Mouse (Mus musculus): ENCODE data around the gene 1600012H06Rik.
"Not testable (repeated sequence)": the region's sequence is repeated elsewhere in the genome, so short reads cannot be mapped to it uniquely, and the experiment has no call there.

1600012H06Rik gene

DNA sequence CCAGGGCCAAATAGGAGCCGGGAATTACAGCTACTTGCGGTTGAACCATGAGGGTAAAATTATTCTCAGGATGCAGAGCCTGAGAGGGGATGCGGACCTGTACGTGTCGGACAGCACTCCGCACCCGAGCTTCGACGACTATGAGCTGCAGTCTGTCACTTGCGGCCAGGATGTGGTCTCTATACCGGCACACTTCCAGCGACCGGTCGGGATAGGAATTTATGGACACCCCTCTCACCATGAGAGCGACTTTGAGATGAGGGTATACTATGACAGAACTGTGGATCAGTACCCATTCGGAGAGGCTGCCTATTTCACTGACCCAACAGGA lies 710 bp downstream of the 1600012H06Rik start:
- no peak for DNase-seq (ENCODE audit: low read depth, low spot score)

DNA sequence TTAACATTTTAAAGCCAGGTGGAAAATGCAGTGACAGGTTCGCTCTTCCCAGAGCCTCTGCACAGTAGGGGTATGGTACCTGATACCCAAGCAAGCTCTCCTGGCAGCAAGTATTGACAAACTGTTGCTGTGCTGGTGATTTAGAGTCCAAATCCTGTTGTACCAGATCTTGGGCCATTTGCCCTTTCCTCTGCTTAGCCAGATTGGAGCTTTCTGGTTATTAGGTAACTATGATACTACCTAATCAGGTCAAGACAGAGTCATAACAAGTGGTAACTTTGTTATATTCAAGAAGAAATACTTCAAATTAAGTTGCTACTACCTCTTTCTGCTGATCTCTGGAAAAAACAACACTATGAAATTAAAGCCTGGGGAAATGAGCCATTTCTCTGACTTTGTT lies 1.6 kb downstream of the 1600012H06Rik start:
- DNase-seq (ENCODE audit: low read depth, low spot score), result no peak

DNA sequence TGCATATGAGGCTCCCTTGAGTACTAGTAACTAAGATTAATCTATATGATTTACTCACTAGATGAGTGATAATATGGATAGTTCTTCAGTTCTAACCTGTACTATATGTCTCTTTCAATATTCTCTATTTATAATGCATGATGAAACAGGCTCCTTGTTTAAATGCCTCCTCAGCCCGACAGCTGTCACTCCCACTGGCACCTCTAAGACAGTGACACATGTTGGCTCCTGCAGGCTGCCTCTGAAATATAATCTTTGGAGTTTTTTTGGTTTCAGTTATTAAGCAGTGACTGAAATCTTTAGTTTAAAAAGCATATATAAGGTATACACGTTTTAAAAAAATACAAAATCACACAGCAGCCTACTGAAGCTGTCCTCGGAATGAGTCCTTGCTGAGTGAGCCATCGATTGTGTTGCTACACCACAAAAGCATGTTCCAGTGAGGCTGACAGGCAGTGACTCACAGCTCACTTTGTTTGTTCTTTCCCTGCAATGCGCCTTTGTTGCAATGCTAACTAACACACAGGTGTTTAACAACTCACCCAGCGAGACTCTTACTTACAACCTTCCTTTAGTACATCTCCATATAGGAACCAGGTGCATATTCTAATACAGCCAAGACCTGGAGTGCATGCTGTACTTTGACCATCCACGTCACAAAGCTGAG lies 6.3 kb downstream of the 1600012H06Rik start:
- no peak for DNase-seq (ENCODE audit: low read depth, low spot score)

DNA sequence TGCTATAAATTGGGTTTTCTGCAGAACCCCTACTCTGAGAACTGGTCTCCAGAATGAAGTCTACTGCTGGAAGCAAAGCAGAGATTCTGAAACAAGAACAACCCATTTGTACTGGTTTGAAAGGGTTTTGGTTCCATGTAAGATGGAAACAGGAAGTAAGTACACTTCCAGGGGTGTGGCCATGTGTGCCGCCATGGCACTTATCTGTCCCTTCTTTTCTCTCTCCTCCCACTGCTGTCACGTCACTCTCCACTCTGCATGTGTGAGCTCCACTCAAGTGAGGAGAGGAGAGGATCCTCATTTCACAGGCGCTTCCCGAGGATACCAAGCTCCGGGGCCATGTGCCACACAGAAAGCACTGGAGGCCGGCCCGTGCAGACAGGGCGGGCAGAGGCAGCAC lies 10.5 kb downstream of the 1600012H06Rik start:
- DNase-seq (ENCODE audit: low read depth, low spot score), result no peak

DNA sequence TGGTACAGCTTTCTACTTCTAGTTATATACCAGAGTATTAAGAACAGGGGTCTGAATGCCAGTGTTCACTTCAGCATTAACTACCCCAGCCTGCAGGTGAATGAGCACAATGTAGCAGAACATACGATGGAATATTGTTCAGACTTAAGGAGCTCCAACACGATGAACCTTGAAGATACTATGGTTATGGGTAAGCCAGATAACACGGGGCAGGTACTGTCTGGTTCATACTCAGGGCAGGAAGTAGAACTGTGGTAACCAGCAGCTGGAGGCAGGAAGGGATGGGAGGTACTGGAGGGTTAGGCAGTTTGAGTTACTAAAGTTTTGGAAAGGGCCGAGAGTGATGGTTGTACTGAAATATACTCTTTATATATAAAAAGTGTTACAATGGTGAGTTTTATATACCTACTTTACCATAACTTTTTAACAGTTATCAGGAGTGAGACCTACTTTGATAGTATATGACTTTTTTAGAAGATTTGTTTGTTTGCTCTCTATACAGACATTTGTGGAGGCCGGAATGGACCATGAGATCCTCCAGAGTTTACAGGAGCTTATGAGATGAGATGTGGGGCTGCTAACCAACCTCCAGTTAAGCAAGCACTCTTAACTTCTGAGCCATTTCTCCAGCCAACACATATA lies 15.8 kb downstream of the 1600012H06Rik start:
- no peak for DNase-seq (ENCODE audit: low read depth, low spot score)

DNA sequence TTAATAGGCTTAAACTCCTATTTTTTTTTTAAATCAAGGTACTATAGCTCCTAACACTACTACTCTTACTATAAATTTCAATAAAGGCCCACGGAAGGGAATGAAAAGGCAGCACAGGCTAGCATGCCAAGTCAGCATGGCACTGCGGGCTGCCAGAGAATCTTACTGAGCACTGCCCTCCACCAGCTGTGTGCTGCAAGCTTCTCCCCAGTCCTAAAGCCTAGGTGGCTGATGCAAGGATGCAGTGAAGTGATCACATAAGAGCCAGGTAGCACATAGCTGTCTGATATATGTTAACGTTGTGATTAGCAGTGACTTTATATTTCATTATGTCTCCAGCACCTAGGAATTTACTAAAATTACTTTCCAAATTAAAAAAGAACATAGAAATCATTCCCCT lies 17.0 kb downstream of the 1600012H06Rik start:
- DNase-seq (ENCODE audit: low read depth, low spot score), result no peak

DNA sequence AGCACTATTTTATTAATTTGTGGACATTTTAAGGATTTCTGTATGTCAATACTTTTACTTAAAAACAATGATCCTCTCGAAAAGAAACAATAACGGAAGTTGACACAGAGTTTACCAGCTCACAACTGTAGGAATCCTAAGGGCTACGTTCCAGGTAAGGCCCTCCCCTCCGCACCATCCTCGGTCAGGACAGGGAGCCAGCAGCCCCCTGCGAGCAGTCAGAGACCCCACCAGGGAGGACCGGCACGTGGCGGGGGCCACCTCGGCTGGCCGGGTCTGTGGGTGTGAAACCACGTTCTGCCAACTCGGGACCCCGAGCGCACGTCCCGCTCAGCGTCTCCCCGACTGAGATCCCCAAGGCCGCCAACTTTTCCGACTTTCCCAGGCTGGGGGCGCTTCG lies 17.5 kb downstream of the 1600012H06Rik start:
- peak; percentile 31 for DNase-seq (ENCODE audit: low read depth, low spot score)

DNA sequence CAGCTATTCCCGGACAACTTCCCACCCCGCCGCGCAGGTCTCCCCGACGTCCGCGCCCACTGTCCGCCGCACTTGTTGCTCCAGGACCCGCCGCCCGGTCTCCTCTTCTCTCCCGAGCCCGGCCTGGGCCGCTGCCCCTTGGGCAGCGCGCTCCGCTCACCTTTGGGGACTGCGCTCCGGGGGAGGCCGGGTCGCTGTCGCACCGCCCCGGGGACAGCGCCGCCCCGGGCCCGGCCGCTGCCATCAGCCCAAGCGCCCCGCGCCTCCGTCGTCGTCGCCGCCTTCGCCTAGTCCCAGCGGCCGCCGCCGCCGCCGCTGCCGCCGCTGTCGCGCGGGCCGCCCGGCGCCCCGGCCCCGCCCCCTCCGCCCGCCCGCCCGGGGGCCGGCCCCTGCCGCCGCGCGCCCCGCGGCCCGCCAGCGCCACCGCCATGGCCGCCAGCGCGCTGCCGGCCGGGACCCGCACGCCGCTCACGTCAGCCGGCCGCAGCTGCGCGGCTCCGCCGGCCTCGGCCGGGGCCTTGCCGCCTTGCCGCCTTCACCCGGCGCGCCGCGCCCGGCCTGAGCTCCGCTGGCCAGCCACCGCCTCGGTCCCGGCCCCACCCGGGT lies 18.1 kb downstream of the 1600012H06Rik start, which contains the start of gene Phf10:
Phf10 (minus strand) TSS at position 323 of the 606 bp plus-strand sequence.
- DNase-seq (ENCODE audit: low read depth, low spot score), result peak; percentile 58

DNA sequence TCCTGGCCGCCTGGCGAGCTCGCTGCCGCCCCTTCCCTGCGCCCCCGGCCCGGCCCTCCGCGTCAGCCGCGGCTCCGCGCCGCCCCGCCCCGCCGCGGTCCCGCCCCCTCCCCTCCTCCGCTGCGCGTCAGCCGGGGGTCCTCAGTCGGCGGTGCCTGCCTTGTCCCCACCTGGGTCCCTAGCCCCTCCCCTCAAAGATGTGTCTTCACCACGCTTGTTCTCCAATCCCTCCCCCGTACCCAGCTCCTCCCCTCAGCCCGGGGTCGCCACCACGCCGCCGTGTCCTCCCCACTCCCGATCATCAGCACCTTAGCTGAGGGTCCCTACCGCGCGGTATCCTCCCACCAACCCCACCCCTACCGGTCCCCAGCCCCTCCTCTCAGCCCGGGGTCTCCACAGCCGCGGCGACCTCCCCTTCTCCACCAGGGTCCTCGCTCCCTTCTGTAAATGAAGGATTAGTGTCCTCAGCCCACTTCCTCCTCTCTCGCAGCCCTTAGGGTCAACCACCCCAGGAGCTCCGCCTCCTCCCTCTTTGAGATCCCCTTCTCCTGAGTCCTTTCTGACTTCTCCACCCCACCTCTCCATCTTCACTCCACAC lies 18.7 kb downstream of the 1600012H06Rik start:
- not testable (repeated sequence) for DNase-seq (ENCODE audit: low read depth, low spot score)

DNA sequence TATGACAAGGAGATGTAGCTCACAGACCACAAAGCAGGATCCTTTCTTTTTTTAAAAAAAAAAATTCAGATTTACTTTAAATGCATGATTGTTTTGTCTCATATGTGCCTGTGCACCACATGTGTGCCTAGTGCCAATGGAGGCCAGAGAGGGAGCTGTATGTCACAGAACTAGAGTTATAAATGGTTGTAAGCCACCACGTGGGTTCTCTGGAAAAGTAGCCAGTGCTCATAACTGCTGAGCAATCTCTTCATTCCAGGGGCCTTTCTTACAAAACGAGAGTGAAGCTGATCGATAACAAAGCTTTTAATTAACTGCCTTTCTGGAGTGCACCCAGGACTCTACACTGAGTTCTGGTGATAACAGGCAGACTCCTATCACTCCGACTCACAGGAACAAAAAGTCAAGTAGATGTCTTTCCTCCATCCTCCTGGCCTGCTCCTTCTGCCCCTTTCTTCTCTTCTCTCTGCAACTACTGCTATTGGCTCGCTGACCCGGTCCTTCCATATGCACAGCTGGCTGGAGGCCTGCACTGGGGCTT lies 25.5 kb downstream of the 1600012H06Rik start:
- not testable (repeated sequence) for DNase-seq (ENCODE audit: low read depth, low spot score)

DNA sequence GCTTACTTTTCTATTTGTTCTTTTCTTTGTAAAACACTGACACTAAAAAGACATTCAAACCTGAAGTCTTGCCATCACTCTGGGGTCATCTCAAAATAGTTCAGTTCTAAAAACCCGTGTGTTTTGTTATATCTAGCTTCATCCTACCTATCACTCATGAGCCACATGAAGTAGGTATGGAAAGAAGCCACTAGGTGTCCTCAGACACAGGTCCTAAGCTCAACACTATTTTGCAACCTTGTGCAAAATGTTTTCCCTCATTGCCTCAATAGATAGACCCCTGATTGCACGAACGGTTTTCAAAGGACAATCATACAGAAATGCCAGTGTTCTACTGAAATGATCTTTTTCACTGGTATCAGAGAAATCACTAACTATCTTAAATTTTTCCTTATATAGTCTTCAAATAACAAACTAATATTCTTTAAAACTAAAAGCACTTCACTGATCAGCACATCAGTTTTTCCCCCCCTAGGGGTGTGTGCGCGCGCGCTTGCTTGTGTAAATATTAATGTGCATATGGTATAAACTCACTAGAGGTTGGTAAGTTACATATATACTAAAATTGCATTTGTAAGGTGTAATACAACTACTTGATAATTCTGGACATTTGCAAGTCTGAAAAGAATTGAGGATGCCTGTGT lies 34.9 kb downstream of the 1600012H06Rik start:
- not testable (repeated sequence) for DNase-seq (ENCODE audit: low read depth, low spot score)

DNA sequence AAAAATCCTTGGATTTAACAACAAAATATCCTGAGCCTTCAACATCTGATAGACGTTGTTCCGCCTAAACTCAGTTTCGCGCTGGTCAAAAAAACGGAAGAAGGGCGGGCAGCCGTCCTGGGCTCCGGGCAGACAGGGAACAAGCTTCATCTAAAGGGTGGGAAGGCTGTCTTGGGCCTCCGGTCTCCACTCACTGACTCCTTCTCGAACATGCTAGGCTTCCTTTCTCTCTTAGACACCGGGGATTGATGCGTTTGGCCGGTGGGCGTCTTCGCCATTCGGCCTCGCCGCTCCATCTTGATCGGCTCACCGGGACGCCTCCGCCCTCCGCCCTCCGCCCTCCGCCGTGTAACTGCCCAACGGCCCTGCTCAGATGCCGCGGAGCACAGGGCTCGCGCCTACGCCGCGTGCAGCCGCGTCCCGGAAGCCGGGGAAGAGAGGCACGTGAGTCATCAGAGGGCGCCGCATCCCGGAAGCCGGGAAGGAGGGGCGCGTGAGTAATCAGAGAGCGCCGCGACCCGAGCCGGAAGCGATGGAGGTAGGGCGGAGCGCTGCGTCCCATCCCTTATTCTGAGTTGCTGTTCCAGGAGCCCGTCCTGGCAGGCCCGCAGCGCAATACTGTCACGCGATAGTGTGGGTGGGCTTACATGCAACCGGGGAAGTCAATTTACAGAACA lies 35.5 kb downstream of the 1600012H06Rik start, which contains the start of the genes 9030025P20Rik and Gm3417:
9030025P20Rik (plus strand) TSS at position 107 of the 677 bp plus-strand sequence.
Gm3417 (minus strand) TSS at position 429 of the 677 bp plus-strand sequence.
- DNase-seq (ENCODE audit: low read depth, low spot score), result not testable (repeated sequence)

DNA sequence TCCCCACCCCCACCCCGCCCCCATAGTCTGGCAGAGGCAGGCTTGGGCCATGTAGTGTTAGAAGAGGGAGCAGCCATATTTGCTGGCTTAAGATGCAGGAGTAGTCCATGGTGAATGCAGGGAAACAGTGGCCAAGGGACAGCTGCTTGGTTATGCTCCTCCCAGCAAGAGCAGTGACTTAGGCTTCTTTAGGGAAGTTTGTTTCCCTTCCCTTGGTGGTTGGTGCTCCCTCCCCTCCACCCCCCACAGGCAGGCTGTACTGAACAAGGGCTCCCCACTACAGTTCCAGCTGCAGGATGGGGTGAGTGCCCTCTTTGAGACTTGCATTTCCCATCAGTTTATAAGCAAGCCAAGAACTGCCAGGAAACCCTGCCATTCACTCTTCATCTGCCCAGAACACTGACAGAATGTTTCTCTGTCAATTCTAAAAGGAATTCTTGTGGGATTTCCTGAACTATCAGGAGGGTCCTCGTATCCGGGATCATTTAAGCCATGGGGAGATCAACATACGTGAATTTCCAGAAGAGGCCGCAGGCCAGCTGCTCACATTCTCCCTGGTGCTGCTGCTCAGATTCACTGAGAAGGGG lies 47.2 kb downstream of the 1600012H06Rik start:
- DNase-seq (ENCODE audit: low read depth, low spot score), result not testable (repeated sequence)

DNA sequence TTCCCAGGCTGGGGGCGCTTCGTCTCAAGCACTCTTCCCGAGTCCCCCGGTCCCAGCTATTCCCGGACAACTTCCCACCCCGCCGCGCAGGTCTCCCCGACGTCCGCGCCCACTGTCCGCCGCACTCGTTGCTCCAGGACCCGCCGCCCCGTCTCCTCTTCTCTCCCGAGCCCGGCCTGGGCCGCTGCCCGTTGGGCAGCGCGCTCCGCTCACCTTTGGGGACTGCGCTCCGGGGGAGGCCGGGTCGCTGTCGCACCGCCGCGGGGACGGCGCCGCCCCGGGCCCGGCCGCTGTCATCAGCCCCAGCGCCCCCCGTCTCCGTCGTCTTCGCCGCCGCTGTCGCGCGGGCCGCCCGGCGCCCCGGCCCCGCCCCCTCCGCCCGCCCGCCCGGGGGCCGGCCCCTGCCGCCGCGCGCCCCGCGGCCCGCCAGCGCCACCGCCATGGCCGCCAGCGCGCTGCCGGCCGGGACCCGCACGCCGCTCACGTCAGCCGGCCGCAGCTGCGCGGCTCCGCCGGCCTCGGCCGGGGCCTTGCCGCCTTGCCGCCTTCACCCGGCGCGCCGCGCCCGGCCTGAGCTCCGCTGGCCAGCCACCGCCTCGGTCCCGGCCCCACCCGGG lies 49.6 kb downstream of the 1600012H06Rik start:
- DNase-seq (ENCODE audit: low read depth, low spot score), result not testable (repeated sequence)

DNA sequence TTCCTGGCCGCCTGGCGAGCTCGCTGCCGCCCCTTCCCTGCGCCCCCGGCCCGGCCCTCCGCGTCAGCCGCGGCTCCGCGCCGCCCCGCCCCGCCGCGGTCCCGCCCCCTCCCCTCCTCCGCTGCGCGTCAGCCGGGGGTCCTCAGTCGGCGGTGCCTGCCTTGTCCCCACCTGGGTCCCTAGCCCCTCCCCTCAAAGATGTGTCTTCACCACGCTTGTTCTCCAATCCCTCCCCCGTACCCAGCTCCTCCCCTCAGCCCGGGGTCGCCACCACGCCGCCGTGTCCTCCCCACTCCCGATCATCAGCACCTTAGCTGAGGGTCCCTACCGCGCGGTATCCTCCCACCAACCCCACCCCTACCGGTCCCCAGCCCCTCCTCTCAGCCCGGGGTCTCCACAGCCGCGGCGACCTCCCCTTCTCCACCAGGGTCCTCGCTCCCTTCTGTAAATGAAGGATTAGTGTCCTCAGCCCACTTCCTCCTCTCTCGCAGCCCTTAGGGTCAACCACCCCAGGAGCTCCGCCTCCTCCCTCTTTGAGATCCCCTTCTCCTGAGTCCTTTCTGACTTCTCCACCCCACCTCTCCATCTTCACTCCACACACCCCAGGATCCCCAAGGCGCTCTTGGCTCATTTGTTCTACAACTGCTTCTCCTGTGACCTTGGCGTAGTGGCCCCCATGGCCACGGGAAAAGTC lies 50.3 kb downstream of the 1600012H06Rik start:
- DNase-seq (ENCODE audit: low read depth, low spot score), result not testable (repeated sequence)

DNA sequence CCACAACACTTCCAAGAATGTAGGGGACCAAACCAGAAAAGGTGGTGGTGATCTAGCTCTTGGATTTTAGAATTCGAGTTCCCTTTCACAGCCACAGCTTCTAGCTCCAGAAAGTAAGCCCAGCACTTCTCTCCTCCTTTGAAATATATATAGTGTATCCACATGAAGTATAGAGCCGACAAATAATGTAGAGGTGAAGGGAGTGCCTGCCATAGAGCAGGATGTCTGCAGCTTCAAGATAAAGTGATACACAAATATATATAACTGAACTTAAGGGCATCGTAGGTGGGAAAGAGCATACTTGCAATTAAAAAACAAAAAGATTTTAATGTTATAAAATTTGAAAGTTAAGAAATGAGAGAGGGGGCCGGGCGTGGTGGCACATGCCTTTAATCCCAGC lies 51.2 kb downstream of the 1600012H06Rik start:
- DNase-seq (ENCODE audit: low read depth, low spot score), result not testable (repeated sequence)

DNA sequence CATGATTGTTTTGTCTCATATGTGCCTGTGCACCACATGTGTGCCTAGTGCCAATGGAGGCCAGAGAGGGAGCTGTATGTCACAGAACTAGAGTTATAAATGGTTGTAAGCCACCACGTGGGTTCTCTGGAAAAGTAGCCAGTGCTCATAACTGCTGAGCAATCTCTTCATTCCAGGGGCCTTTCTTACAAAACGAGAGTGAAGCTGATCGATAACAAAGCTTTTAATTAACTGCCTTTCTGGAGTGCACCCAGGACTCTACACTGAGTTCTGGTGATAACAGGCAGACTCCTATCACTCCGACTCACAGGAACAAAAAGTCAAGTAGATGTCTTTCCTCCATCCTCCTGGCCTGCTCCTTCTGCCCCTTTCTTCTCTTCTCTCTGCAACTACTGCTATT lies 57.1 kb downstream of the 1600012H06Rik start:
- not testable (repeated sequence) for DNase-seq (ENCODE audit: low read depth, low spot score)

DNA sequence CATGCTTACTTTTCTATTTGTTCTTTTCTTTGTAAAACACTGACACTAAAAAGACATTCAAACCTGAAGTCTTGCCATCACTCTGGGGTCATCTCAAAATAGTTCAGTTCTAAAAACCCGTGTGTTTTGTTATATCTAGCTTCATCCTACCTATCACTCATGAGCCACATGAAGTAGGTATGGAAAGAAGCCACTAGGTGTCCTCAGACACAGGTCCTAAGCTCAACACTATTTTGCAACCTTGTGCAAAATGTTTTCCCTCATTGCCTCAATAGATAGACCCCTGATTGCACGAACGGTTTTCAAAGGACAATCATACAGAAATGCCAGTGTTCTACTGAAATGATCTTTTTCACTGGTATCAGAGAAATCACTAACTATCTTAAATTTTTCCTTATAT lies 66.1 kb downstream of the 1600012H06Rik start:
- DNase-seq (ENCODE audit: low read depth, low spot score), result not testable (repeated sequence)

All from CD4-positive helper T cell, adult 2 months (primary cell).